Mouse (Mus musculus) kidney, postnatal 10 days (tissue): ENCODE data around the gene Serpina3f.

Source experiments
- DNase-seq: peaks from one replicate; pipeline ENCODE4 v3.0.0; 2021; ENCODE audit warnings: mixed read lengths

Serpina3f gene

GRCm38 (mm10) chr12:104261041-104261440 lies 46.7 kb downstream of the Serpina3f start:
- no peak for DNase-seq

DNA sequence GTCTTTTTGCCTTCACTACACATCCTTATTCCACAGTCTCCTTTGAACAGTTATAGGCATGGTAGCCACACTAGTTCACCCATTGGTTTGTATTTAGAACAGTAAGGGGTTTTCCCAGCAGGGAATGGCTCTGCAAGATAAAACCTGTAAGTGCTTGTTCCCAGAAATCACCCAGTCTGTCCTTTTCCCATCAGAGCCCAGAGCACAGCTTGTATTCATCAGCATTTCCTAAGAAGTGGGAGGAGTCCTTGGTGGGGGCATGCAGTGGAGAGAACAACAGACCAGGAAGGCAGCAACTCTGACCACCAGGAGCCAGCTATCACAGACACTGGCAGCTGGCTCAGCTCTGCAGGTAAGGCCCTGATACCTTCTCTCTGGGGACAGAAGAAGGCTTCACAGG lies 48.5 kb downstream of the Serpina3f start, which contains the start of gene Serpina3i:
Gene Serpina3i, plus strand, starts transcription at position 260 of the 400 bp plus-strand sequence.
- no peak for DNase-seq

DNA sequence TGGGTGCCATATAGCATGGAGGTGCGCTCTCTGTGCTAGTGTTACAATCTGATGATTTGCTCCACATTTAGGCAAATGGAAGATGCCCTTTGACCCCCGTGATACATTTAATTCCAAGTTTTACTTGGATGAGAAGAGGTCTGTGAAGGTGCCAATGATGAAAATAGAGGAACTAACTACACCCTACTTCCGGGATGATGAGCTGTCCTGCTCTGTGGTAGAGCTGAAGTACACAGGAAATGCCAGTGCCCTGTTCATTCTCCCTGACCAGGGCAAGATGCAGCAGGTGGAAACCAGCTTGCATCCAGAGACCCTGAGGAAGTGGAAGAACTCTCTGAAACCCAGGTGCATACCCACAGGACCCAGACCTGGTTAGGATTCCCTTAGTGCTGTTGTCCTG lies 52.0 kb downstream of the Serpina3f start:
- no peak for DNase-seq
